Mouse (Mus musculus): ENCODE results near the gene Rnf8.

Gene Rnf8

GRCm38 (mm10) chr17:29627285-29627684 is 12.7 kb downstream of the Rnf8 start:
- DNase-seq (ENCODE audit: low spot score) = no peak

DNA sequence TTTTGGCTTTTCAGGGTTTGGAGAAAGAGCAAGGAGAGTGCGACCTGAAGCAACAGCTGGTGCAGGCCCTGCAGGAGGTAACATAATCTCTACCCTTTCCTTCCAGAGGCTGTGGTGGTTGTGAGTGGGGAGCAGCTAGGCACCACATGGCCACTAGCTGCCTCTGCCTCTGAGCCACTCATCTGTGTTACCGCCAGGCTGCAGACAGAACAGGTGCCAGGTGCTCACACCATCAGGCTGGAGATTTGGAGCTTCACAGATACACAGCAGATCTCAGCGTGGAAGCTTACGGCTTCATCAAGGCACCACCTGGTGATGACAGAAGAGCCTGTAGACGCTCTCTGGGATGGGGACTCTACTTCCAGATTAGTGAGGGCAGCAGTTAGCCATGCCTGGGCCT is 14.4 kb downstream of the Rnf8 start:
- DNase-seq (ENCODE audit: low spot score) = no peak

GRCm38 (mm10) chr17:29629620-29630019 is 15.0 kb downstream of the Rnf8 start:
- no peak for DNase-seq (ENCODE audit: low spot score)

DNA sequence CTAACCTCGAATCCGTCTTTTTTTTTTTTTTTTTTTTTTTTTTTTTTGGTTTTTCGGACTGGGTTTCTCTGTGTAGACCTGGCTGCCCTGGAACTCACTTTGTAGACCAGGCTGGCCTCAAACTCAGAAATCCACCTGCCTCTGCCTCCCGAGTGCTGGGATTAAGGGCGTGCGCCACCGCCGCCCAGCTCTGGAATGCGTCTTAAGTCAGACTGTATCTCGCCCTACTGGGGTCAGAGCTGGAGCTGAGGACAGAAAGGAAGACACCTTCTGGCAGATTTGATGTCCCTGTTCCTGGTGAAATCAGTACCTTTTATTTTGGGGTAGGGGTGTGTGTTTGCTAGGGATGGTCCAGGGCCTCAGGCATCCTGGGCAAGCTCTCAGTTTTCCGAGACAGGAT is 17.7 kb downstream of the Rnf8 start:
- no peak for DNase-seq (ENCODE audit: low spot score)

- no peak for DNase-seq (ENCODE audit: low spot score)
These were observed 20.9 kb downstream of the Rnf8 start for GRCm38 (mm10) chr17:29635492-29635891.

GRCm38 (mm10) chr17:29636118-29636517 is 21.5 kb downstream of the Rnf8 start:
- DNase-seq (ENCODE audit: low spot score) = peak; percentile 72

DNA sequence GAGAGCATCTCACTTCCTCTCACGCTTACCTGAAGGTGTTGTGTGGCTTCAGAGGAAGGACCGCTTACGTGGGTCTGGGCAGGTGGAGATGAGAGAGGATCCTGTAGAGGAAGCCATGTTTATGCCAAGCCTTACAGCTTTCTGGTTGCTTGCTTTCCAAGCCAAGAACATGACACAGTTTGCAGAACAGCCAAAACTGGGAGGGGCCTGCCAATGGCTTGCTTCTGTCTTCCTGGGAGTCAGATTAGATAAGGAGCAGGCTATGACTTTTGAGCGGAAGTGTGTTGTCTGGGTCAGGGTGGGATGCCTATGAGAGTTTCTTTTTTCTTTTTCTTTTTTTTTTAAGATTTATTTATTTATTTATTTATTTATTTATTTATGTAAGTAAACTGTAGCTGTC is 22.8 kb downstream of the Rnf8 start:
- no peak for DNase-seq (ENCODE audit: low spot score)

GRCm38 (mm10) chr17:29637895-29638294 is 23.3 kb downstream of the Rnf8 start:
- DNase-seq (ENCODE audit: low spot score) = no peak

GRCm38 (mm10) chr17:29640971-29641370 is 26.4 kb downstream of the Rnf8 start:
- DNase-seq (ENCODE audit: low spot score) = peak; percentile 48

DNA sequence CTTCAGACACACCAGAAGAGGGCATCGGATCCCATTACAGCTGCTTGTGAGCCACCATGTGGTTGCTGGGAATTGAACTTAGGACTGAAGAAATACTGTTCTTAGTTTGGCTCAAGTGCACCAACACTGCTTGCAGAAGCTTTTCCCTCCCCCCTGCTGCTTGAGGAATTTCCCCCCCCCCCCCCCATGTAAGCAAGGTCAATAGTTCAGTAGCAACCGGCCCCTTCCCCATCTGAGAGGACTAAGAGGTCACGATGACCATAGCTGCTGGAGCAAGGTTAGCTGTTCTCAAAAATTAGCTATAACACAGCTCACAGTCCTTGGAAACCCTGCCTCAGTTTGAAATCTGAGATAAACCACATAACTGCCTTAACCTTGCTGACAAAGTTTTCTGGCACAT is 27.6 kb downstream of the Rnf8 start:
- DNase-seq (ENCODE audit: low spot score) = no peak

GRCm38 (mm10) chr17:29658249-29658648 is 43.7 kb downstream of the Rnf8 start:
- no peak for DNase-seq (ENCODE audit: low spot score)

DNA sequence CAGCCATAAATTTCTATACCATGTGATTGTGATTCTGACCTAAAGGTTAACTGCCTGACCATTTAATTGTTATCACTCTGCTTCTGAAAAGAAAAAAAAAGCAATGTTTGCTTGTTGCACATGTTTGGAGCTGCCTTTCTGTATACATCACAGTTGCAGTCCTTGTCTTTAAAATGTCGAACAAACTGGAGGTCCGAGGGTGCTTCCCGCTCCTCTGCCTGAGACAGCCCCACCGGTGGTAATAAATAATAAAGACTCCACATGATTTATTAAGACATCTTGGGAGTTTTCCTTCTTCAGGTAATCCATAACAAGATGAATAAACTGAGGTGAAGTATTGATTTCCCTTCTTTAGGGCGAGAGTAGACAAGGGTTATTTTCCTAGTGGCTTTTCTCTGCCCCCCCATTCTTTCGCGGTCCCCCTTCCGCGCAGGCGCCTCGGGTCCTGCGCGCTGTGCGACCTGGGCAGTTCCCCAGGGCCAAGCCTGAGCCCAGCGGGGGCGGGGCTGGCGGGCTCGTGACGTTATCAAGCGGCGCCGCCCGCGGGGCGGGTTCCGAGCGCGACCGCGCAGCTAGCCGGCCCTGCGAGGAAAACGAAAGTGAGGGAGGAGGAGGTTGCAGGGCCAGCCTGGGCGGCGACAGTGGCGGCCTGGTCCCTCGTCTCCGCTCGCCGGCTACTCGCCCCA is 45.6 kb downstream of the Rnf8 start, which contains the start of gene Cmtr1:
Gene Cmtr1, plus strand, starts transcription at position 520 of the 686 bp plus-strand sequence.
- peak; percentile 98 for DNase-seq (ENCODE audit: low spot score)

DNA sequence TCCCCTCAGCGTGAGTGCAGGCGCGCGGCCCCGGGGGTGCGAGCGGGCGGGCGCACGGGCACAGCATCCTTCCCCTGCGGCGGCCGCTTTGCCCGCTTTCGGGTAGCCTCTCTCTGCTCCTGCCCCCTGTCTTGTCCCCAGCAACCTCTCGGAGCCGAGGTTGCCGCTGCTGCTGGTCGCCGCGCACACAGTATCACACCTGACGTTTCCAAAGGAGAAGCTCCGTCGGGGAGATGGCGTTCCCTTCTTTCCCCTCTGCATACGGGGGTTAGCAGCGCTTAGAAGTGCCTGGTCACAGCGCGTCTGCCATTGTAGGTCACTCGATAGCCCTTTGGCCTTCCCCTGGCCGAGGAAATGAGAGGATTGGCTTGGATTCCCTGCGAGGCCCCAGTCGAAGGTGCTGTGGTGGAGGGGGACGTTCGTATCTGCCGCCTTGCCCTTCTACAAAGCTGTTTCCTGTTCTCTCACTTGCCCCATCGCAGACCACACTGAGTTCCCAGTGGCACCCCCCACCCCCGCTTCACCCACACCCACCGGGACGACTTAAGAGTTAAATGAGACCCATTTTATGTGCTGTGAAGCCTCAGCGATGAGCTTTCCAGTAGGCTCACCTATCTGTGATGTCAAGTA is 46.3 kb downstream of the Rnf8 start:
- peak; percentile 48 for DNase-seq (ENCODE audit: low spot score)

DNA sequence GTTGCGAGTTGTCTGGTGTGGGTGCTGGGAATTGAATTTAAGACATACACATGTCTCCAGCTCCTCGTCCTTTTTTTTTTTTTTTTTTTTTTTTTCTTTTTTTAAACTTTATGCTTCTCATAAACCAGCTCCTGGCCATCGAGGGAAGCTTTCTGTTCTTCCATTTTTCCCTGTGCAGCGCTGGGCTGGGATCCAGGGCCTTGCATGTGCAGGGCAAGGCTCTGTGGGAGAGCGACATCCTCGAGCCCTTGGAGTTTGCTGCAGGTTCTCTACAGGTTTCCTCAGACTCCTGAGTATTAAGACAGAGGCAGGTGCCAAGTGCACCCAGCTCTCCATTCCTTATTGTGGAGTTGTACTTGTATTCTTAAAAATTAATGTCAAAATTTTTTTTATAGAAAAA is 47.6 kb downstream of the Rnf8 start:
- peak; percentile 60 for DNase-seq (ENCODE audit: low spot score)

DNA sequence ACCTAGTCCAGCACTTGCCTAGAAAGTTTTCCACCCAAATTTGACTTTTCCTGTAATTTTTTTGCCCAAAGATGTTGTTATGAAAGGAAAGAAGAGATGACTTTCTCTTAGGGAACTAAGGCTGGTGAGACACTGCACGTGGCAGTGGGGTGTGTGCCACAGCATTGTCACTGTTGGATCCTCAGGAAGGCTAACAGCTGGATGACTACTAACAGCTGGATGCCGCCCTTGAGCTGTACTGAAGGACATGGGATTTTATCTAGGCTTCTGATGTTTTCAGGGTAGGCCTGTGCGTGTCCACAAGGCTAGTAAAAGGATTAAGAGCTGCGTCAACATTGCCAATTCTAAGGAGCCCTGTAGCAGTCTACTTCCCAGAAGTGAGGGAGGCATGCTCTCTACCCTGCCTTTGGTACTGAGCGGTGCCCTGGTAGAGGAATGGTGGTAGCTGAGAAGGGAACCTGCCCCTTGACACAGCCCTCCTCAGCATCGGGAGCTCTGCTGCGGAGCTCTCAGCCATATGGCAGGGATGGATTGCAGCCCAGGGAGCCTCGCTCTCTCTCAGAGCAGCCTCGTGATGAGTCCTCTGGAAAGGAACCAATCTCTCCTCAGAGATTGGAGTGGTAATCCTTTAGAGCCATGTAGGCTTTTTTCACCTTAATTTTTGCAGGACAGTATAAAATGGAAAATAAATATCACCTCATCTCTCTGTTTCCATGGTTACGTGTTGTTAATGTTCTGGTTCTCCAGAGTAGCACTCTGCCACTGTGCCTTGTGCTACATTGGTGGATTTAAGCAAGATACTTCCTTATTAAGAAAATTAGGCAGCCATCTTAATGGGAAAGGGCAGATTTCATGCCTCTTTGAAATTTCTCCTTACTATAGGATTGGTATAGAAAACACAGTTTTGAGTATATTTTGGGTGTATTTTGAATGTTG is 53.7 kb downstream of the Rnf8 start:
- no peak for DNase-seq (ENCODE audit: low spot score)

DNA sequence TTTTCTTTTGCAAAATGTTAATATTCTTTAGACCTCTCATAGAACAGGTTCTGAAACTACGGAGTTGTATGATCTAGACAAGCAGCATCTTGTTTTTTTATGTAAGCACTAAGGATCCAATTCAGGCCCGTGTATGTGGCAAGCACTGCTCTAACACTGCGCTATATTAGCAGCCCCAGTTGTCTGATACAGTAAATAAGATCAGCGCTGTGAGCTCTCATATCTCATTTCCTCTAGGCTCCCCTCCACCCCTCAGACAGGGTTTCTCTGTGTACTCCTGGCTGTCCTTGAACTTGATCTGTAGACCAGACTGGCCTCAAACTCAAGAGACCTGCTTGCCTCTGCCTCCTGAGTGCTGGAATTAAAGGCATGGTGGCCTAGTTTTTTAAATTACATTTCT is 54.4 kb downstream of the Rnf8 start:
- no peak for DNase-seq (ENCODE audit: low spot score)

DNA sequence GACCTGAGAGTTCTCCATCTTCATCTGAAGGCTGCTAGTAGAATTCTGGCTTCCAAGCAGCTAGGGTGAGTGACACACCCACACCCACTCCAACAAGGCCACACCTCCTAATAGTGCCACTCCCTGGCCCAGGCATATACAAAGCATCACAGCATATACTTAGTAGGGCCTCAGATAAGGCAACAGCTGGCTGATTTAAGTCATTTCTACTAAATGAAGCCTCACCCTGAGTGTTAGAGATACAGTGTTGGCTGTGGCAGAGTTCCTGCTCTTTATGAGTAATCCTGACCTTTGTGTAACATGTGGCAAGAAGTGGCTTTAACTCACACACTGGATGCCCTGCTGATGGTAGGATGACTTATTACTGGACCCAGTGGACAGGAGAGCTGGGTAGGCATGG is 55.3 kb downstream of the Rnf8 start:
- no peak for DNase-seq (ENCODE audit: low spot score)

DNA sequence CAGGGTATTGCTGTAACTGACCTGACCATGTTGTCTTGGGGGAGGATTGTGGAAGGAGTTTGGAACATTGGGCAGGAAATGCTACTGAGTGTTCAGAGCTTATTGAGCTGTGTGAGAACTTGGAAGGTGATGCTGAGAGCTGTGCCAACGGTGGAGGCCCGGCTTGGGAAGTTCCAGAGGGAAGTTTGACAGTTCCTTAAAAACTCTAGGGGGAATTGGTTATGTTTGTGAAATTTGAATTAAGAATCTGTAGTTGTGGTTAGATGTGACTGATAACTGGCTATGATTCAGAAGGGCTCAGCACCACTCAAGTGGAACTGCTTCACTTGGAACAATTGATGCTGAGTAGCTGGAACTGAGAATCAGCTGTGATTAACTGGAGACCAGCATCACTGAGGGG is 56.4 kb downstream of the Rnf8 start:
- no peak for DNase-seq (ENCODE audit: low spot score)

DNA sequence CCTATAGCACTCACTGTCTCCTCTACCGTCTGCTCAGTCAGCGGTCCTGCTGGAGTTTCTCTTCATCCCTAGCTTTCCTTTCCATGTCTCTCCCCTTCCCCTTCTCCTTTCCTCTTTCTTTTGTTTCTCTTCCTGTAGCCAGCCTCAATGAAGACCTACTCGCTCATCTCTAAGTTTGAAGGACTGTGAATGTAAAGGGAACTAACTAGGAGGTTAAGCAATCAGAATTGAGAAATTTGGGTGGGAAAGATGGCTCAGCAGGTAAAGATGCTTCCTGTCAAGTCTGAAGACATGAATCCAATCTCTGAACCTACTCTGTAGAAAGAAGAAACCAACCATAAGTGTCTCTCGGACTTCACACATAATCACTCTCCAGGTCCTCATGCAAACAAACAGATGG is 58.7 kb downstream of the Rnf8 start:
- no peak for DNase-seq (ENCODE audit: low spot score)

DNA sequence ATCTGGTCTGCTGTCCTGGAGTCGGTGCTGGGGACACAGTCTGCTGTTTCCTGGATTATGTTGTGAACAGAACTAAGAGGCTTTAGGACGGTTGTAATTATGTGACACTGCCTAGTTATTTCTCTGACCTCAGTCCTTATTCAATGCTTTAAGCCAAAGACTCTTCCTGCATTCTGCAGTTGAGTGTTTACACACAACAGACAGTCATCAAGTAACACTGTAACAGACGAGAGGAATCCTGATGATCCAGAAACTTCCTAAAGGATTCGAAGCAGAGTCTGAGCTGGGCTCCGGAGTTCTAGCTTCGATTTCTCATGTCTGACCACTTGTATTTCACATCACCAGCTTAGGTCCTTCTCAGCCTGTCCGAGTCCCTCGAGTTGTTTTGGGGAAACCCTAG is 63.9 kb downstream of the Rnf8 start:
- DNase-seq (ENCODE audit: low spot score) = no peak

- DNase-seq (ENCODE audit: low spot score) = no peak
These were observed 64.6 kb downstream of the Rnf8 start for GRCm38 (mm10) chr17:29679038-29679767.

DNA sequence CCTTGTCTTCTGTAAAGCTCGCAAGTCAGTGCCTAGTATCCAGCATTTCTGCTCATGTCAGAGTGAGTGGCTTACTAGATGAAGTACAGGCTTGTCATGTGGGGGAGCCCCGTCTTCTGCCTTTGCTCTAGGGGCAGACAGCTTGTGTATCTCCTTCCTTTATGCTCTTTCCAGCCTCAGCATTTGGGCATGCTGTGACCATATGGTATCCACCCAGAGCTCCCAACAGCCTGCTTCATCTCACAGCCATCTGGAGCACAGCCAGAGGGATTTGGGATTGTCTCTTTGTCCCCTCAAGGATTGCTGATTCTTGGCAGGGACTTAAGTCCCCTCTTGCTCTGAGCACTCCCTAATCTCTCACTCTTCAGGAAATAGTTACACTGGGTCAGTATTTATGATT is 65.6 kb downstream of the Rnf8 start:
- DNase-seq (ENCODE audit: low spot score) = no peak
